Mouse (Mus musculus) G1E (cell line): ENCODE results near the gene S100a14. TPM values are rescaled to one million over a fixed set of nuclear protein-coding genes. Genes with fewer than 3 reads are reported as not detected.
A peak's percentile ranks its signal among the peaks of the same experiment; 100 is the strongest.

ENCODE experiments used
- ATAC-seq: 2 replicates; pipeline ENCODE4 v1.8.0; 2016; ENCODE audit warnings: mild to moderate bottlenecking; ENCODE audit not compliant: insufficient number of reproducible peaks, poor library complexity, low FRiP score, severe bottlenecking; ENCODE audit errors: extremely low read depth
- DNase-seq: peaks from one replicate; pipeline ENCODE4 v3.0.0; 2012; ENCODE audit warnings: low spot score
- H3K27me3 ChIP-seq: 2 replicates; pipeline ENCODE4 v1.6.1; 2012; ENCODE audit warnings: mild to moderate bottlenecking, low read length, inconsistent platforms; ENCODE audit not compliant: insufficient read depth
- H3K36me3 ChIP-seq: replicated peaks from 2 replicates; pipeline ENCODE3; 2012; ENCODE audit warnings: mild to moderate bottlenecking, inconsistent platforms
- H3K4me1 ChIP-seq: 2 replicates; pipeline ENCODE4 v1.6.1; 2012; ENCODE audit warnings: low read depth, low read length, inconsistent platforms, mixed read lengths; ENCODE audit not compliant: insufficient read depth
- H3K4me3 ChIP-seq: 2 replicates; pipeline ENCODE4 v1.5.1; 2012; ENCODE audit warnings: low read depth, mild to moderate bottlenecking, inconsistent platforms, low read length, moderate library complexity, mixed read lengths
- H3K9me3 ChIP-seq: replicated peaks from 2 replicates; pipeline ENCODE4 v1.6.1; 2012; ENCODE audit warnings: inconsistent platforms
- CTCF ChIP-seq: IDR thresholded peaks from 2 replicates; pipeline ENCODE4 v1.5.1; 2012; ENCODE audit warnings: low read depth, low read length, inconsistent platforms, mixed read lengths
- GATA1 ChIP-seq: IDR thresholded peaks from 2 replicates; pipeline ENCODE4 v1.6.1; 2012; ENCODE audit warnings: borderline replicate concordance, low read length, inconsistent platforms, mixed read lengths
- GATA2 ChIP-seq: IDR thresholded peaks from 2 replicates; pipeline ENCODE4 v1.6.1; 2012; ENCODE audit warnings: low read depth, low read length, inconsistent platforms, borderline replicate concordance
- POLR2AphosphoS5 ChIP-seq: IDR thresholded peaks from 2 replicates; pipeline ENCODE4 v1.6.1; 2012; ENCODE audit warnings: low read depth, low read length, inconsistent platforms; ENCODE audit not compliant: insufficient replicate concordance
- TAL1 ChIP-seq: conservative IDR thresholded peaks from 2 replicates; pipeline ENCODE4 v1.6.1; 2012; ENCODE audit warnings: low read depth, low read length, inconsistent platforms, mixed read lengths
- polyA plus RNA-seq: library from polyadenylated mRNA; stranded (reverse); fragments of >175 nt; gene quantifications from 2 replicates; pipeline ENCODE4 v1.2.3, GENCODE M21; 2012
- total RNA-seq, 2 experiments: library from RNA; stranded (forward) in 1 of 2; stranded (reverse) in 1 of 2; fragments of 200-1000 nt in 1 of 2; fragments of >200 nt in 1 of 2; fragmentation: Nextera tagmentation in 1 of 2; gene quantifications; 2 replicates each; pipeline ENCODE4 v1.2.3; 2014 to 2017

S100a14 gene
- total RNA-seq (2014; fragmentation: Nextera tagmentation) (not detected in 2 replicates), total RNA-seq (2017) (0.12 TPM in 1 of 2 replicates, not detected in the other), polyA plus RNA-seq (not detected in 2 replicates)

DNA sequence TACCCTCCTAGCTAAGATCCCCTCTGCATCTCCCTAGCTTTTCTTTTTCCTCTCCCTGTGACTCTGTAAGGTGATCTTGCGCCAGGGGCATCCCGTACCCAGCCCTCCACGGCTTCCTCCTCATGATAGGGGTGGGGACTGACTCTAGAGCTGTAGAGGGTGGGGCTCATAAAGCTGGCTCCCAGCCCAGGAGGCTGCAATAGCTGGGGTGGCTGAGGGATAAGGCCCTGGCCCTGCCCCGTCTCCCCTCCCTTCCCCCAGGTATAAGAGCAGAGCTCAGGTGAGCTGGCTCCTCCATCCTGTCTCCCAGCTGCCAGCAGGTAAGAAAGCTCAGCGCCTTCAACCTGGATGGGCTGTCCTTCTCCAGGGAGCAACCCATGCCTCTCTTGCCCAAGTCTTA, at the start of gene S100a14:
Gene S100a14 (plus strand): TSS at position 277 of the 400 bp plus-strand sequence.
- Histone ChIP-seq H3K4me3 (no peak within 1 kb of the TSS), H3K36me3 (peaks cover 5% of the 10 kb centered on the region), H3K27me3 (peaks cover 33% of the 10 kb centered on the region), H3K4me1 (peaks cover 9% of the 10 kb centered on the region), H3K9me3 (no peaks in the 10 kb centered on the region)
- ATAC-seq (no peak), DNase-seq (no peak)
- TF ChIP-seq CTCF (no peak), GATA2 (no peak), TAL1 (no peak), GATA1 (no peak), POLR2AphosphoS5 (no peak)

- Histone ChIP-seq H3K27me3 (no peaks in the 10 kb centered on the region), H3K4me1 (peaks cover 22% of the 10 kb centered on the region), H3K9me3 (no peaks in the 10 kb centered on the region), H3K36me3 (peaks cover 76% of the 10 kb centered on the region), H3K4me3 (no peak overlapping the region)
- DNase-seq: no peak
- TF ChIP-seq TAL1: no peak
- no peak for TF ChIP-seq GATA2
- no peak for TF ChIP-seq GATA1
- TF ChIP-seq POLR2AphosphoS5: no peak
- no peak for TF ChIP-seq CTCF
- ATAC-seq: no peak
These were observed 39.7 kb upstream of the S100a14 start for GRCm38 (mm10) chr3:90486998-90487397.

- no peaks in the 10 kb centered on the region for H3K9me3 ChIP-seq
- TF ChIP-seq GATA2: no peak
- no peak for TF ChIP-seq TAL1
- no peak for TF ChIP-seq CTCF
- no peak for TF ChIP-seq POLR2AphosphoS5
- no peak for TF ChIP-seq GATA1
- peaks cover 22% of the 10 kb centered on the region for H3K4me1 ChIP-seq
- ATAC-seq: no peak
- peaks cover 61% of the 10 kb centered on the region for H3K36me3 ChIP-seq
- no peak for DNase-seq
- H3K27me3 ChIP-seq: no peaks in the 10 kb centered on the region
- no peak overlapping the region for H3K4me3 ChIP-seq
These were observed 38.1 kb upstream of the S100a14 start for GRCm38 (mm10) chr3:90488576-90488975.

GRCm38 (mm10) chr3:90490696-90491256, 35.9 kb upstream of the S100a14 start, which contains the start of gene Snapin:
Gene Snapin, minus strand, starts transcription at chr3:90491033.
- Histone ChIP-seq H3K9me3 (no peaks in the 10 kb centered on the region), H3K4me3 (peak within 1 kb of the TSS; percentile 77), H3K4me1 (peaks cover 22% of the 10 kb centered on the region), H3K36me3 (peaks cover 61% of the 10 kb centered on the region), H3K27me3 (no peaks in the 10 kb centered on the region)
- ATAC-seq (peak; percentile 99), DNase-seq (peak; percentile 88)
- TF ChIP-seq GATA1: no peak
- 0 out of 2 replicates have a peak, but pooled peaks have one; percentile 7 for TF ChIP-seq CTCF

DNA sequence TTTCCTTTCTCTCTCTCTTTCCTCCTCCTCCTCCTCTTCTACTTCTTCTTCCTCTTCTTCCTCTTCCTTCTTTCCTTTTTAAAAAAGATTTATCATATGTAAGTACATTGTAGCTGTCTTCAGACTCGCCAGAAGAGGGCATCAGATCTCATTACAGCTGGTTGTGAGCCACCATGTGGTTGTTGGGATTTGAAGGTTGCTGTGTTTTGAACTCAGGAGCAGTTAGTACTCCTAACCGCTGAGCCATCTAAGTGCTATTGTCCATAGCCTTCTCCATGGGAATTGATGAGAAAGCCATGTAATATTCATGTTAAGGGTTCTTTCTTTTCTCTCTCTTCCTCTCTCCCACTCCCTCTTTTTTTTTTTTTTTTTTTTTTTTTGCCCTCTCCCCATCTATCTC, 35.3 kb upstream of the S100a14 start:
- Histone ChIP-seq H3K4me3 (no peak overlapping the region; the same call in 1 of the 2 replicates), H3K36me3 (peaks cover 61% of the 10 kb centered on the region), H3K4me1 (peaks cover 22% of the 10 kb centered on the region), H3K27me3 (no peaks in the 10 kb centered on the region), H3K9me3 (no peaks in the 10 kb centered on the region)
- DNase-seq (no peak), ATAC-seq (no peak)
- TF ChIP-seq GATA2 (no peak), CTCF (no peak), GATA1 (no peak), TAL1 (no peak), POLR2AphosphoS5 (no peak)

DNA sequence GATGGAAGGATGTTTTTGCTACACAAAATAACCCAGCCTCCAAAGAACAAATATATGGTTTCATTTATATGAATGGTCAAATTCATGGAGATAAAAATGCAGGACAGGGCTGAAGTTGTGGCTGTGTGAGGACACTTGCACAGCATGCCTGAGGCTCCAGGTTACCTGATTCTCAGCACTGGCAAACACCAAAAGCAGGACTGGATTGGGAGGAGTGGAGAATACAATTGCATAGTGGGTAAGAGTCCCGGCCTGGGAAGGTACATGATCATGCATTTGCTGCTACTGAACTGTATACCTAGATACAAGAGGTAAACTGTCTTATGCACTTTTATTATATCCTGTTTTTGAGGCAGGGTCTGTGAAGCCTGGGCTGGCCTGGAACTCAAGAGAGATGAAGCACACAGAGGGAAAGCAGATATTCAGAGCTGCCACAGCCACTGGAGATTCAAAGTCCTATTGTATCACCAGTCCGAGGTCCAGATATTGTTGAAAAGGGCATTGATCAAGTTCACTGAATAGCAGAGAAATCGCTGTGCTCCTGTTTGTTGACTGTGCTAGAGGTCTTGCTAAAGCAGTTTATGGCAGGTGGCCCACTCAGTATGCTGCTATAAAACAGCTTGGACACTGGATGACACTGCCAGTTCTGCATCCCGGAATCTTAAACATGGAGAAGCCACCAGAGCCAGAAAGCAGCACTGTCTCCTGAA, 32.7 kb upstream of the S100a14 start:
- no peak for ATAC-seq
- DNase-seq: no peak
- Histone ChIP-seq H3K4me3 (no peak overlapping the region), H3K4me1 (peaks cover 19% of the 10 kb centered on the region), H3K9me3 (no peaks in the 10 kb centered on the region), H3K36me3 (peaks cover 62% of the 10 kb centered on the region), H3K27me3 (no peaks in the 10 kb centered on the region)
- TF ChIP-seq TAL1 (no peak), CTCF (no peak), POLR2AphosphoS5 (no peak; the same call in 1 of the 2 replicates), GATA2 (no peak), GATA1 (no peak)
